Mouse (Mus musculus): ENCODE results near the gene Stap1.

GRCm38 (mm10) chr5:86068451-86068850 is 3.1 kb upstream of the Stap1 start:
- no peak for TF ChIP-seq POLR2A (IDR thresholded peaks at IDR 0.05; ENCODE audit: extremely low read depth, insufficient read depth, low read length)
- no peak for TF ChIP-seq CTCF (IDR thresholded peaks at IDR 0.05; ENCODE audit: extremely low read depth, insufficient read depth, low read length)
